Mouse (Mus musculus): ENCODE data around the gene Samd4b.

DNA sequence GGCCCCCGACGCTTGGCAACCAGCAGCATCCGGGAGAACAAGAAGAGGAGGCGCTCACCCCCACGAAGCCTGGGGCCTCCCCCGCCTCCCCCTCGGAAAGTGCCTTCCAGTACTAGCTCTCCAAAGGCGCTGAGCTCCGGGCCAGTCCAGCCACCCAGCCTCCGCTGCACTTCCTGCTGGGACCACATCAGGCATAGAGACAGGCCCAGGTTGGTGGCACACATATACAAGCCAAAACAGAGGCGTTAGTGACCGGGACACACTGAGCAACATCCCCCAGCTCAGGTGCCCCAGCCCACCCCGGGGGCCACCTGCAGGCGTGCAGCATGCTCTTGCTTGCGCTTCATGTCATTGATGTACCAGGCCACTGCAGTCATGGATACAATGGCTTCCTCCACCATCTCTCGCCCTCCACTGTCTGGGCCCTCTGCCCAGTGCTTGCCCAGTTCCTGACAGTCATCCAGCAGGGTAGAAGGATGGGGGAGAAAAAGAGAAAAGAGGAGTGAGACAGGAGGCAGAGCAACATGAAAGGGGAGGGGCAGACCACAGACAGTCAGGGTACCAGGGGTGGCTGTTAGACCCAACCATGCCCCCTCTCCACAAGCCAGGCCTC lies 230.2 kb downstream of the Samd4b start:
- TF ChIP-seq CTCF (IDR thresholded peaks at IDR 0.05; ENCODE audit: low read depth): no peak
- no peak for TF ChIP-seq EP300 (IDR thresholded peaks at IDR 0.05; ENCODE audit: low read depth)
